Mouse (Mus musculus): ENCODE measurements at regions not wholly inside any gene's neighbourhood (a gene's known extent, or its start where the extent isn't known, plus 50 kb on each side); places are given as distances from the start of the nearest gene placed in this dataset.
A peak's percentile ranks its signal among the peaks of the same experiment; 100 is the strongest.

- intact Hi-C loops (cut with DNase I): no loop called here
- Histone ChIP-seq H3K27ac (no peak overlapping the region), H3K4me3 (no peak overlapping the region)
- peak in 1 of 2 experiments; percentile 17 for DNase-seq (ENCODE audit: extremely low spot score in 1 of 2, low spot score in 2 of 2)
- TF ChIP-seq CTCF (IDR thresholded peaks at IDR 0.05): no peak
Observed at GRCm38 (mm10) chr1:60625698-60626486, 59.0 kb upstream of the Raph1 start.

- no peak for DNase-seq (ENCODE audit: extremely low spot score in 1 of 2, low spot score in 2 of 2)
- Histone ChIP-seq H3K27ac (no peak overlapping the region), H3K4me3 (no peak overlapping the region)
- intact Hi-C loops (cut with DNase I): no loop called here
- no peak for TF ChIP-seq CTCF (IDR thresholded peaks at IDR 0.05)
Observed at GRCm38 (mm10) chr1:60624231-60624630, 57.3 kb upstream of the Raph1 start.

GRCm38 (mm10) chr1:60623440-60624016 is 56.6 kb upstream of the Raph1 start:
- Histone ChIP-seq H3K4me3 (no peak overlapping the region), H3K27ac (no peak overlapping the region)
- no peak for TF ChIP-seq CTCF (IDR thresholded peaks at IDR 0.05)
- no peak for DNase-seq (ENCODE audit: extremely low spot score in 1 of 2, low spot score in 2 of 2)
- intact Hi-C loops (cut with DNase I): no loop called here

- Histone ChIP-seq H3K27ac (no peak overlapping the region), H3K4me3 (no peak overlapping the region)
- no peak for TF ChIP-seq CTCF (IDR thresholded peaks at IDR 0.05)
- no peak for DNase-seq (ENCODE audit: extremely low spot score in 1 of 2, low spot score in 2 of 2)
- intact Hi-C loops (cut with DNase I): no loop called here
Observed at GRCm38 (mm10) chr1:60621770-60622169, 54.9 kb upstream of the Raph1 start.

- Histone ChIP-seq H3K4me3 (no peak overlapping the region), H3K27ac (no peak overlapping the region)
- intact Hi-C loops (cut with DNase I): no loop called here
- no peak for DNase-seq (ENCODE audit: extremely low spot score in 1 of 2, low spot score in 2 of 2)
- no peak for TF ChIP-seq CTCF (IDR thresholded peaks at IDR 0.05)
Observed at GRCm38 (mm10) chr1:60621064-60621726, 54.3 kb upstream of the Raph1 start.

GRCm38 (mm10) chr1:60618389-60618788 is 51.5 kb upstream of the Raph1 start:
- H3K27ac ChIP-seq: no peak overlapping the region
- no peak for TF ChIP-seq CTCF (IDR thresholded peaks at IDR 0.05)
- no peak overlapping the region for H3K4me3 ChIP-seq
- intact Hi-C loops (cut with DNase I): no loop called here
- DNase-seq (ENCODE audit: extremely low spot score in 1 of 2, low spot score in 2 of 2): no peak

- H3K27ac ChIP-seq: no peak overlapping the region
- no peak overlapping the region for H3K4me3 ChIP-seq
- intact Hi-C loops (cut with DNase I): no loop called here
- no peak for DNase-seq (ENCODE audit: extremely low spot score in 1 of 2, low spot score in 2 of 2)
- no peak for TF ChIP-seq CTCF (IDR thresholded peaks at IDR 0.05)
Observed at GRCm38 (mm10) chr1:60616916-60617315, 50.0 kb upstream of the Raph1 start.

Measured in left cerebral cortex, adult 2 months (tissue).